Mouse (Mus musculus): ENCODE measurements around the gene Zfp273.

DNA sequence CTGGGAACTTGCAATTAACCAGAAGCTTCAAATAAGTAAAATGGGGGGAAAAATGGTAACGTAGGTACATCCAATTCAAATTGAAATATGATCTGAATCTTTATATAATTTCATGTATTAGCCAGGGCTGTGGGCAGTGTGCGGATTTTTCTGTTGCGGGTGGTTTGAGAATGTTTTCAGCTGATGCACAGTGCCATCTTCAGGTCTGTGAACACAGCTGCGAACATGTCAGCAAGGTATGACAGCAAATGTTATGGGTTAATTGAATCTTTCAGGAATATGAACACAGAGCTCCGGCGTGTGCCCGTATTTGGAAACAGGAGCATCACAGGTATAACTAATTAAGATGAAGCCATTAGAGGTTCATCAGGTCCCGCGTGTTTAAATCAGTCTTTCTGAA lies 49.0 kb downstream of the Zfp273 start:
- no peak; the same call in 1 of the 2 replicates for TF ChIP-seq CTCF (conservative IDR thresholded peaks at IDR 0.05; ENCODE audit: low read length)
- TF ChIP-seq NANOG (IDR thresholded peaks at IDR 0.05; ENCODE audit: borderline replicate concordance, low read length), result no peak
- no peak for TF ChIP-seq POU5F1 (IDR thresholded peaks at IDR 0.05; ENCODE audit: borderline replicate concordance, low read length)
